Mouse (Mus musculus): ENCODE data around the gene Sprr2d.

The Sprr2d gene

GRCm38 (mm10) chr3:92338840-92339239, at the start of gene Sprr2d:
Sprr2d (plus strand) TSS chr3:92339140.
- no peak for DNase-seq (ENCODE audit: low spot score in 2 of 2)

- no peak for DNase-seq (ENCODE audit: low spot score in 2 of 2)
These were observed 31.5 kb upstream of the Sprr2d start for GRCm38 (mm10) chr3:92307406-92307805.

GRCm38 (mm10) chr3:92316320-92316719, 22.6 kb upstream of the Sprr2d start, which contains the start of gene Sprr2b:
Sprr2b (plus strand) TSS chr3:92316620.
- no peak for DNase-seq (ENCODE audit: low spot score in 2 of 2)

- DNase-seq (ENCODE audit: low spot score in 2 of 2) = no peak
These were observed 21.6 kb upstream of the Sprr2d start for GRCm38 (mm10) chr3:92317384-92317783.

DNA sequence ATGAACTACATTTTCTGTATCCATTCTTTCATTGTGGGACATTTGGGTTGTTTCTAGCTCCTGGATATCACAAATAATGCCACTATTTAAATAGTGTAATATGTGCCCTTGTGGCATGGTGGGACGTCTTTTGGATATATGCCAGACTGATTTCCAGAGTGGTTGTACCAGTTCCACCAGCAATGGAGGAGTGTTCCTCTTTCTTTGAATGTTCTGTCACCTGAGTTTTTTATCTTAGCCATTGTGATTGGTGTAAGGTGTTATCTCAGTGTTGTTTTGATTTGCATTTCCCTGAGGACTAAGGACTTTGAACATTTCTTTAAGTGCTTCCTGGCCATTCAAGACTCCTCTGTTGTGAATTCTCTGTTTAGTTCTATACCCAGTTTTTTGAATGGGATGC, 2.7 kb upstream of the Sprr2d start:
- no peak for DNase-seq (ENCODE audit: low spot score in 2 of 2)

GRCm38 (mm10) chr3:92351843-92352242, 12.9 kb downstream of the Sprr2d start, which contains the start of gene Sprr2e:
Sprr2e (plus strand) TSS chr3:92352143.
- no peak for DNase-seq (ENCODE audit: low spot score in 2 of 2)

DNA sequence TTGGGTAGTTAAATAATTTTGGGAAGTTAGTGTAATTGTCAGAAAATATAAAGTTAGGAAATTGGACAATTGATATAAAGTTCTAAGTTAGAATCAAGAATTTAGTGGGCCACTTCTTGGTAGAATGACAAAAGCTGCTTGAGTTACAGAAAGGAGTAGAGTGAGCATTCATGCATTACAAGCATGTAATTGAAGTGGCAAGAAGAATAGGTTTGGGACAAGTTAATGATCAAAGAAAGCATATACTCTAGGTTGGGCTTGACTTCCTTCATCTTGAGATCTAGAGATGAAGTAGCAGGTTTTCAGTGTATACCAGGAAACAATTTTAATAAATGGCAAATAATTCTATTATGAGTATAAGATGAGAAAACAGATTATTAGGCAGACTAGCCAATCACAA, 22.7 kb downstream of the Sprr2d start:
- DNase-seq (ENCODE audit: low spot score in 2 of 2) = no peak

DNA sequence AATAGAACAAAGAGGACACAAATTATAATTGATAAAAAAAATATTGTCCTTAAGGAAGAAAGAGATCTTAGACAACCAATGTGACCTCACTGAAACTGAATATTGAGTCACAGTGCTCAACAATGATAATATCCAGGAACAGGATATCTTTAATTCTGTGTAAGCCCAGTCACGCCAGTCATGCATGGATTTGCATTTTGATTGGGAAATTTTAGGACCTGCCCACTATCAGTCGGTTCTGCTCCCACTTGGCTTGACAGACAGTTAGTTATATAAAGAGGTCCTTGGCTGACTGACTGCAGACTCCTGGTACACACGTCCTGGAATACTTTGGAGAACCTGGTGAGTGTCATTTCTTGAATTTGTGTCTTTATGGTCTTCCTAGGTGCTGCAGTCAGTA, 25.9 kb downstream of the Sprr2d start, which contains the start of gene Sprr2f:
Sprr2f (plus strand) TSS at position 301 of the 400 bp plus-strand sequence.
- DNase-seq (ENCODE audit: low spot score in 2 of 2) = no peak

DNA sequence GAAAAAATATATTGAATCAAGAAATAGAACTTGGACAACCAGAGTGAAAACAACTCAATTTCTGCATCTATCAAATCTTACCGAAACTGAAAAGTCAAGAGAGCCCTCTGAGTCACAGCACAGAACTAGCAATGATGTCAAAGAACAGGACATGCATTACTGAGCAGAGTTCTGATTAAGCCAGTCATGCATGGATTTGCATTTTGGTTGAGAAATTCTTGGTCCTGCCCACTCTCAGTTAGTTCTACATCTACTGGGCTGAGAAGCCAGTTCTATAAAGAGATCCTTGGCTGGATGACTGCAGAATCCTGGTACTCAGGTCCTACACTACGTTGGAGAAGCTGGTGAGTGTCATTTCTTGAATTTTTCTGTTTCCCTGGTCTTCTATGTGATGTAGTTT, 34.7 kb downstream of the Sprr2d start:
- no peak for DNase-seq (ENCODE audit: low spot score in 2 of 2)

DNA sequence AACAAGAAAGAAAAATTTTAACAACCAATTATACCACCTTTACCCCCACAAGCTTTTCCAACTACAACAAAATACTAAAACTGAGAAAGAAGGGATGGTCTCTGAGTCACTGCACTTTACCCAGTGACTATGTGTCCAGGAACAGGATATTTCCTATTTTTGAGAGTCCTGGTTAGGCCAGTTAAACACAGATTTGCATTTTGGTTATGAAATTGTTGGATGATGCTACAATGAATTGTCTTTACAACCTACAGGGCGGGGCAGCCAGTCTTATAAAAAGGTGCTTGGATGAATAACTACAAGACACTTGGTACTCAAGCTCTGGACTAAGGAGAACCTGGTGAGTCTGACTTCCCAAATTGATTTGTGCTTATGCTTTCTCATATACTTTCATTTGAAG, 46.4 kb downstream of the Sprr2d start, which contains the start of gene Sprr2h:
Sprr2h (plus strand) TSS at position 301 of the 400 bp plus-strand sequence.
- no peak for DNase-seq (ENCODE audit: low spot score in 2 of 2)

Data from urinary bladder, postnatal 36 days (tissue).